Mouse (Mus musculus) kidney, embryonic 15.5 days (tissue): Measurements from ENCODE around the gene Bpifb5. TPM values are rescaled to one million over a fixed set of nuclear protein-coding genes. Genes with fewer than 3 reads are reported as not detected.
"Not testable (repeated sequence)": the region's sequence is repeated elsewhere in the genome, so short reads cannot be mapped to it uniquely, and the experiment has no call there.

Experiments
- ATAC-seq: fragments of 200-750 bp; cut with Nextera tagmentation; replicated peaks from 2 replicates; pipeline ENCODE4 v1.8.0; 2017; ENCODE audit warnings: moderate TSS enrichment; ENCODE audit not compliant: low FRiP score
- H3K27ac ChIP-seq: fragments of 300-500 bp; sonication (generic); 2 replicates; pipeline ENCODE4 v1.5.1; 2015; ENCODE audit warnings: mild to moderate bottlenecking, inconsistent platforms
- H3K27me3 ChIP-seq: fragments of 300-500 bp; sonication (generic); 2 replicates; pipeline ENCODE4 v1.6.1; 2015; ENCODE audit warnings: inconsistent platforms
- H3K36me3 ChIP-seq: fragments of 300-500 bp; sonication (generic); 2 replicates; pipeline ENCODE4 v1.6.1; 2015; ENCODE audit warnings: inconsistent platforms
- H3K4me1 ChIP-seq: fragments of 300-500 bp; sonication (generic); 2 replicates; pipeline ENCODE4 v1.6.1; 2015; ENCODE audit warnings: inconsistent platforms
- H3K4me2 ChIP-seq: fragments of 300-500 bp; sonication (generic); 2 replicates; pipeline ENCODE4 v1.6.1; 2015; ENCODE audit warnings: moderate library complexity, mild to moderate bottlenecking, inconsistent platforms
- H3K4me3 ChIP-seq: fragments of 300-500 bp; sonication (generic); replicated peaks from 2 replicates; pipeline ENCODE4 v1.5.1; 2015; ENCODE audit warnings: mild to moderate bottlenecking, inconsistent platforms
- H3K9ac ChIP-seq: fragments of 300-500 bp; sonication (generic); 2 replicates; pipeline ENCODE4 v1.6.1; 2015; ENCODE audit warnings: mild to moderate bottlenecking, inconsistent platforms
- H3K9me3 ChIP-seq: fragments of 300-500 bp; sonication (generic); replicated peaks from 2 replicates; pipeline ENCODE4 v1.6.1; 2016; ENCODE audit warnings: inconsistent platforms
- WGBS: fragments of 180-500 bp; shearing (Covaris S2); methylation state at CpG from one replicate; pipeline ENCODE4 v1.1.7; 2015; ENCODE audit warnings: mixed read lengths; 5-methylcytosine and 5-hydroxymethylcytosine counted together
- polyA plus RNA-seq: library from polyadenylated mRNA; unstranded; fragments of >200 nt; fragmentation: Nextera tagmentation; extraction: Ambion mirVana; gene quantifications from 2 replicates; pipeline ENCODE4 v1.2.1, GENCODE M21; 2015

Gene Bpifb5
- polyA plus RNA-seq, 1 experiment from 2014 or later, result 0.86 TPM

- Histone ChIP-seq H3K4me3 (no peak overlapping the region), H3K4me1 (no peaks in the 10 kb centered on the region), H3K9ac (no peak overlapping the region), H3K36me3 (no peaks in the 10 kb centered on the region), H3K27me3 (no peaks in the 10 kb centered on the region), H3K4me2 (no peak overlapping the region), H3K27ac (no peak overlapping the region), H3K9me3 (no peaks in the 10 kb centered on the region; the same call in 1 of the 2 replicates)
- WGBS, result 89% methylated on average over 10 of the region's 10 CpGs
- no peak for ATAC-seq
Observed at GRCm38 (mm10) chr2:154243356-154244036, 20.0 kb downstream of the Bpifb5 start.

- no peaks in the 10 kb centered on the region; the same call in 1 of the 2 replicates for H3K9me3 ChIP-seq
- no peak for ATAC-seq
- H3K27me3 ChIP-seq, result no peaks in the 10 kb centered on the region
- H3K9ac ChIP-seq, result no peak overlapping the region
- H3K4me3 ChIP-seq, result no peak overlapping the region
- no peaks in the 10 kb centered on the region for H3K4me1 ChIP-seq
- no peak overlapping the region for H3K4me2 ChIP-seq
- H3K27ac ChIP-seq, result no peak overlapping the region
- WGBS, result 92% methylated on average over 5 of the region's 5 CpGs
- H3K36me3 ChIP-seq, result no peaks in the 10 kb centered on the region
Observed at GRCm38 (mm10) chr2:154245322-154245721, 21.8 kb downstream of the Bpifb5 start.

- H3K4me1 ChIP-seq, H3K27me3 ChIP-seq, H3K36me3 ChIP-seq, H3K9ac ChIP-seq, H3K27ac ChIP-seq, H3K4me3 ChIP-seq, H3K4me2 ChIP-seq, ATAC-seq, H3K9me3 ChIP-seq: not testable (repeated sequence)
- 96% methylated on average over 2 of the region's 4 CpGs for WGBS
Observed at GRCm38 (mm10) chr2:154255254-154255653, 31.7 kb downstream of the Bpifb5 start.

GRCm38 (mm10) chr2:154255770-154256169 lies 32.2 kb downstream of the Bpifb5 start:
- Histone ChIP-seq H3K9ac (no peak overlapping the region), H3K4me1 (no peaks in the 10 kb centered on the region), H3K4me2 (no peak overlapping the region), H3K27me3 (no peaks in the 10 kb centered on the region), H3K4me3 (no peak overlapping the region), H3K9me3 (no peaks in the 10 kb centered on the region), H3K27ac (no peak overlapping the region), H3K36me3 (no peaks in the 10 kb centered on the region)
- no peak for ATAC-seq
- 87% methylated on average over 4 of the region's 4 CpGs for WGBS

- H3K27ac ChIP-seq, ATAC-seq, H3K36me3 ChIP-seq, H3K4me2 ChIP-seq, H3K4me3 ChIP-seq, H3K9ac ChIP-seq, H3K9me3 ChIP-seq, H3K4me1 ChIP-seq, H3K27me3 ChIP-seq: not testable (repeated sequence)
- WGBS, result 83% methylated on average over 5 of the region's 5 CpGs
Observed at GRCm38 (mm10) chr2:154257554-154257953, 34.0 kb downstream of the Bpifb5 start, which contains the start of gene Bpifb9a. Bpifb9a (plus strand) TSS chr2:154257854.

DNA sequence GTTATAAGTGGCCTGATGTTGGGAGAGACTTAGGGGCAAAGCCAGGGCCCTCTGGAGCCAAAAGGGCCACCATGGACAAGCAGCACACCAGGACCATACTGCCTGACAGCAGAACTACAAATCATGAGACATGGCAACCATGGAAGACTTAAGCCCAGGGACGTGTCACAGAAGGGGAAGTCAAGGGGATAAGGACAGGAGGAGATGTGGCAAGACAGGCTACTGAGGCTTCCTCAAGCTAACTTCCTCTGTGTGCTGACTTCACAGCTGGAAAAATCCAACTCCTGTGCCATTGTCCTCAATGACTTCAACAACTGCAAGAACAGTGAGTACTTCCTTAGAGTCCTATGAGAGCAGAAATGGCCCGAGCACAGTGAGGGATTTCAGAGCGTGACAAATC lies 40.9 kb downstream of the Bpifb5 start:
- not testable (repeated sequence) for H3K4me2 ChIP-seq, H3K9me3 ChIP-seq, H3K27ac ChIP-seq, ATAC-seq, H3K9ac ChIP-seq, H3K4me3 ChIP-seq, H3K36me3 ChIP-seq, H3K27me3 ChIP-seq, H3K4me1 ChIP-seq
- WGBS, result 69% methylated on average over 3 of the region's 3 CpGs

Other genes starting within 250 kb of the Bpifb5 start
- gene Bpifa6, start 248.8 kb upstream of the Bpifb5 start, polyA plus RNA-seq, result not detected in 2 replicates
- gene Bpifa2, start 215.5 kb upstream of the Bpifb5 start, polyA plus RNA-seq, result not detected in 2 replicates
- not detected in 2 replicates for gene Bpifa3, start 93.4 kb upstream of the Bpifb5 start, polyA plus RNA-seq
- not detected in 2 replicates for gene Bpifa1, start 80.9 kb upstream of the Bpifb5 start, polyA plus RNA-seq
- gene Bpifa5, start 61.1 kb upstream of the Bpifb5 start, polyA plus RNA-seq, result not detected in 2 replicates
- gene Bpifb1, start 32.9 kb upstream of the Bpifb5 start, polyA plus RNA-seq, result 0.09 TPM in 1 of 2 replicates, not detected in the other
- gene Bpifb9a, start 34.1 kb downstream of the Bpifb5 start, polyA plus RNA-seq, result not detected in 2 replicates
- gene Bpifb9b, start 83.5 kb downstream of the Bpifb5 start, polyA plus RNA-seq, result not detected in 2 replicates
- 19.0 and 20.4 TPM in 2 replicates for gene Cdk5rap1, start 149.3 kb downstream of the Bpifb5 start, polyA plus RNA-seq
- 12.0 and 12.7 TPM in 2 replicates for gene Snta1, start 184.4 kb downstream of the Bpifb5 start, polyA plus RNA-seq
- gene Cbfa2t2, start 212.7 kb downstream of the Bpifb5 start, polyA plus RNA-seq, result 38.8 and 46.0 TPM in 2 replicates